Mouse (Mus musculus) lung, adult 2 months (tissue): Measurements from ENCODE around the gene Uqcc2.

Source experiments
- CTCF ChIP-seq: fragments of 200-500 bp; IDR thresholded peaks from 2 replicates; pipeline ENCODE4 v1.5.1; 2011; ENCODE audit warnings: mild to moderate bottlenecking, low read length, control low read depth; ENCODE audit not compliant: insufficient read depth
- POLR2A ChIP-seq: fragments of 200-500 bp; IDR thresholded peaks from 2 replicates; pipeline ENCODE4 v1.6.1; 2011; ENCODE audit warnings: low read depth, mild to moderate bottlenecking, control low read depth, low read length, borderline replicate concordance; ENCODE audit errors: extremely low read depth

GRCm38 (mm10) chr17:27171121-27171520, 37.4 kb upstream of the Uqcc2 start:
- no peak for TF ChIP-seq CTCF
- no peak for TF ChIP-seq POLR2A
